Comparison of ENCODE assay signal across 21 mouse cellular contexts in the genomic region with DNA sequence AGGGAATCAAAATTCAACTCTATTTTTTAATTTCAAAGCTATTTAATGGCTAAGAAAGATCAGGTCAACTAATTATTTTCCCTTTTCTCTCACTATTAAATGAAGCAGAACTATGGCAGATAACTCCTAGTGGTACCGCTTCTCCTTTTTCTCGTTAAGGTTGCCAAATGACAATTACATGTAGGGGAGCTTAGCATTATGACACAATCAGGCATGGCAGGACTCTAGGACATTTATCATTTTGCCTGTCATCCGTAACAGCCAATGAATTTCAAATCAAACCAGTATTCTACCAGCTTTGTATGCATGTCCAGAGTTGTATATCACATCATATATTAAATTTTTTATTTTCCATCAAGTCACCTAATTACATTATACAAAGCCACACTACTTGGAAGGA.
"Had no signal": no experiment of that assay in that cellular context is flagged by ENCODE, and none has a peak within 500 bp of the region (broad histone marks: within the 10 kb centered on the region; RNA-seq: fewer than 3 reads in every experiment).

No protein-coding gene starts in this region.

- H3K4me3 ChIP-seq: liver, embryonic 15.5 days; lung, embryonic 15.5 days; midbrain, embryonic 10.5 days; midbrain, embryonic 13.5 days; myocyte; neural tube, embryonic 13.5 days; neural tube, embryonic 15.5 days had no signal

- ATAC-seq: liver, postnatal 0 days; lung, postnatal 0 days; midbrain, embryonic 13.5 days; midbrain, embryonic 16.5 days had no signal

- H3K9me3 ChIP-seq: liver, embryonic 15.5 days; lung, embryonic 15.5 days; midbrain, embryonic 10.5 days; midbrain, embryonic 13.5 days; neural tube, embryonic 13.5 days; neural tube, embryonic 15.5 days had no signal

- H3K9ac ChIP-seq: liver, embryonic 15.5 days; liver, postnatal 0 days; lung, embryonic 15.5 days; midbrain, embryonic 13.5 days; neural tube, embryonic 13.5 days; neural tube, embryonic 15.5 days had no signal

- H3K27ac ChIP-seq: liver, embryonic 15.5 days; lung, embryonic 15.5 days; midbrain, embryonic 10.5 days; midbrain, embryonic 13.5 days; neural tube, embryonic 13.5 days; neural tube, embryonic 15.5 days had no signal

- H3K4me2 ChIP-seq: liver, embryonic 15.5 days; lung, embryonic 15.5 days; midbrain, embryonic 13.5 days; neural tube, embryonic 13.5 days; neural tube, embryonic 15.5 days had no signal

- H3K36me3 ChIP-seq: liver, embryonic 15.5 days; lung, embryonic 15.5 days; midbrain, embryonic 10.5 days; midbrain, embryonic 13.5 days; neural tube, embryonic 13.5 days; neural tube, embryonic 15.5 days had no signal

- H3K27me3 ChIP-seq: liver, embryonic 15.5 days; lung, embryonic 15.5 days; midbrain, embryonic 13.5 days; neural tube, embryonic 13.5 days; neural tube, embryonic 15.5 days had no signal

- H3K4me1 ChIP-seq: liver, embryonic 15.5 days; lung, embryonic 15.5 days; midbrain, embryonic 10.5 days; midbrain, embryonic 13.5 days; neural tube, embryonic 13.5 days; neural tube, embryonic 15.5 days had no signal

- DNase-seq: liver, postnatal 0 days; lung, adult 2 months; lung, postnatal 14 days; lung, postnatal 4 days; retina, postnatal 1 day; right cerebral cortex, adult 18-20 months; right cerebral cortex, postnatal 25 days; right cerebral cortex, postnatal 4 days; spleen, adult 18-20 months; thymus, adult 18-20 months; thymus, postnatal 14 days; thymus, postnatal 36 days had no signal
